Mouse (Mus musculus) retina, adult 2 months (tissue): ENCODE results near the gene Jund.
A peak's percentile ranks its signal among the peaks of the same experiment; 100 is the strongest.

Experiments used
- DNase-seq: peaks from one replicate; pipeline ENCODE4 v3.0.0-alpha.2; 2012; ENCODE audit warnings: low read depth, low spot score

Gene Jund

GRCm38 (mm10) chr8:70698310-70699109 lies at the start of gene Jund:
Gene Jund, plus strand, starts transcription at chr8:70698949.
- peak; percentile 99 for DNase-seq

DNA sequence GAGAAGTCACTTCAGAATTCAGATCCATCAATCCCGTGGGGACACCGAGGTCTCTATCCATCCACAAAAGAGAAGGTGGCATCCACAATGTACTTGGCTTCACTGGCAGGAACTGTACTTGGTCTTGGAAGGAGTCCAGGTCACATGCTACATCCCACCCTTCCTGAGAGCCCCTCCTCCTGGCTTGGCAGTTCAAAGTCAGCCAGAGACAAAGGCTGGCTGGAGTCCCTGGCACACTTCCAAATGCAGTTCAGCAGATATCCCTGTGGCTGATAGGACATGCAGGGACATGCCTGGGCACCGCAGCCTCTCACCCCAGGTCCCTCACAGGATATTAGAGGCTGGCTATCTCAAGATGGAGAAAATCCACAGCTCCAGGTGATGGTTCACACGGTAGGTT lies 49.4 kb upstream of the Jund start:
- no peak for DNase-seq

DNA sequence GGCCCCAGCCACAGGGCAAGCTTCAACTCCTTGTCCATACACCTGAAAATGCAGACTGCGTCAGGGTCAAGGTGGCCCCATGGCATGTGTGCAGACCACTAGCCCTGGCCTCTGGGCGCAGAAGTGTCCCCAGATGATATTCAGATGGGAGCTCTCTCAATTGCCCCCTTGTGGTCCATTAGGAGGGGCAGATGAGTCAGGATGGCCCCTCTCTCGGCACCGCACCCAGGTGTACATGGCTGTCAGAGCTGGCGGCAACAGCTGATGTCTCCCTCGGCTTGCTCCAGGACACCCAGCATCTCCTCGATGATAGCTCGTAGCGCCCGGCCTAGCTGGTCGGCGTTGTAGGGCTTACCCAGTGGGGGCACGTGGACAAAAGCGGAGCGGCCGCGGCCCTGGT lies 48.4 kb upstream of the Jund start:
- DNase-seq = no peak

GRCm38 (mm10) chr8:70653226-70653625 lies 45.5 kb upstream of the Jund start:
- no peak for DNase-seq

- DNase-seq = no peak
These were observed 44.6 kb upstream of the Jund start for GRCm38 (mm10) chr8:70654121-70654520.

GRCm38 (mm10) chr8:70655469-70655868 lies 43.3 kb upstream of the Jund start:
- DNase-seq = no peak

- DNase-seq = no peak
These were observed 42.5 kb upstream of the Jund start for GRCm38 (mm10) chr8:70656193-70656790.

GRCm38 (mm10) chr8:70657214-70657613 lies 41.5 kb upstream of the Jund start:
- no peak for DNase-seq

DNA sequence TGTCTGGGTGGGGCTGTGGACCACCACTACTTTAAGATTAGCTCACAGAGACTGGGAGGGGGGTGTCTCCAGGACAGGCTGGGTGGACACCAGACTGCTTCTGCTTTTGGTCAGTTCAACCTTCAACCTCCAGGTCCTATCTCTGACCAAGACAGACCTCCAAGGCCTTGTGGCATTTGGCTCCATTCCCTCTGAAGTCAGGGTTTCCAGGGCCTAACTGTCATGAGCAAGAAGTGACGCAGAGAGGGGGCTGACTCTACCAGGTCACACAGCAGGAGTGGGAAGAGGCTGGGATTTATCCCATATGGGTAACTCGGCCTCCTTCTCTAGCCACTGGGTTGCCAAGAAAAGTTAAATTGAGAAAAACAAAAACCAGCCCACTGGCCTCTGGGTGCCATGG lies 41.0 kb upstream of the Jund start:
- DNase-seq = no peak

- DNase-seq = no peak
These were observed 39.7 kb upstream of the Jund start for GRCm38 (mm10) chr8:70658897-70659603.

GRCm38 (mm10) chr8:70659604-70660272 lies 39.0 kb upstream of the Jund start:
- DNase-seq = peak; percentile 62

- DNase-seq = no peak
These were observed 38.5 kb upstream of the Jund start, which contains the start of gene Pgpep1 for GRCm38 (mm10) chr8:70660273-70660725. Gene Pgpep1, minus strand, starts transcription at chr8:70660388.

GRCm38 (mm10) chr8:70663691-70664090 lies 35.1 kb upstream of the Jund start:
- DNase-seq = no peak

DNA sequence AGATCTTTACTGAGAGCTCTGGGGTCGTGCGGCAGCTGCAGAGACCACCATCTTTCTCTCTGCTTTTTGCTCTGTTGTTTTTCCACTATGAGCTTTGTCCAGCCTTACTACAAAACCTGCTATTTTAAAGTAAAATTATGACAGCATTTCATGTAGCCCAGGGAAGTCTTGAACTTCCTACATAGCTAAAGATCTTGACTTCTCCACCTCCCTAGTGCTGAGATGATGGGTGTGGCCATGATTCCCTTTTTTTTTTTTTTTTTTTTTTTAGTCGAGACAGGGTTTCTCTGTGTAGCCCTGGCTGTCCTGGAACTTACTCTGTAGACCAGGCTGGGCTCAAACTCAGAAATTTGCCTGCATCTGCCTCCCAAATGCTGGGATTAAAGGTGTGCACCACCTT lies 34.1 kb upstream of the Jund start:
- DNase-seq = no peak

DNA sequence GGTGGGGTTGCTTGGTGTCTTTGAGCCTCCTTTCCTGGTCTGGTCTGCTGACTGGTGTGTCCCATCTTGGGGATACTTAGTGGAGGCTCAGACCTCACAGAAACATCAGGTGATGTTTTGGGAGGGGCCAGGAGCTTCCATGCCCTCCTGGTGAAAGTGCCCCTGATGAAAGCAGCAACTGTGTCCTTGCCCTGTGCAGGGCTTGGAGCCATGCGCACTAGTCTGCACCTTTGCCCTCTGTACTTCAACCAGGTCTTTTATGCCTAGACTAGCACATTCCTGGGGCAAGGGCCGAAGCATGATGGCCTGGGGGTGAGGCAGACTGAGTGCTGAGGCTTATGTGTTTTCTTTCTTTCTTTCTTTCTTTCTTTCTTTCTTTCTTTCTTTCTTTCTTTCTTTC lies 33.1 kb upstream of the Jund start:
- no peak for DNase-seq

DNA sequence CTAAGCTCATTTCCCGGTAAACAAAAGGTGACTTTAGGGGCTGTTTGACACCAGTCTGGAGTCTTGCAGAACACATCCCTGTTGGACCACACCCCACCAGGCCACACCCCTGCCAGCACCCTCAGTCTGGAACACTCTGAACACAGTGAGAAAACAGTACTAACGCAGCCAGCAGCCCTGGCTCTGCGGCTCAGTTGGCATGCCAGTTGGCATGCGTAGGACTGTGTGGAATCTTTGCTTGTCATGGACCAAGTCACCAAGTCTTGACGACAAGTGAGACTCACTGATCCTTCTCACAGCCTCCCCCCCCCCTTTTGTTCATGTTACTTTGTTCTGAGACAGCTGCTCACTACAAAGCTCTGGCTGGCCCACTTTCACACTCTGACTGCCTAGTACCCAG lies 31.7 kb upstream of the Jund start:
- no peak for DNase-seq

GRCm38 (mm10) chr8:70671615-70672324 lies 27.0 kb upstream of the Jund start:
- no peak for DNase-seq

GRCm38 (mm10) chr8:70672325-70673078 lies 26.2 kb upstream of the Jund start:
- no peak for DNase-seq

DNA sequence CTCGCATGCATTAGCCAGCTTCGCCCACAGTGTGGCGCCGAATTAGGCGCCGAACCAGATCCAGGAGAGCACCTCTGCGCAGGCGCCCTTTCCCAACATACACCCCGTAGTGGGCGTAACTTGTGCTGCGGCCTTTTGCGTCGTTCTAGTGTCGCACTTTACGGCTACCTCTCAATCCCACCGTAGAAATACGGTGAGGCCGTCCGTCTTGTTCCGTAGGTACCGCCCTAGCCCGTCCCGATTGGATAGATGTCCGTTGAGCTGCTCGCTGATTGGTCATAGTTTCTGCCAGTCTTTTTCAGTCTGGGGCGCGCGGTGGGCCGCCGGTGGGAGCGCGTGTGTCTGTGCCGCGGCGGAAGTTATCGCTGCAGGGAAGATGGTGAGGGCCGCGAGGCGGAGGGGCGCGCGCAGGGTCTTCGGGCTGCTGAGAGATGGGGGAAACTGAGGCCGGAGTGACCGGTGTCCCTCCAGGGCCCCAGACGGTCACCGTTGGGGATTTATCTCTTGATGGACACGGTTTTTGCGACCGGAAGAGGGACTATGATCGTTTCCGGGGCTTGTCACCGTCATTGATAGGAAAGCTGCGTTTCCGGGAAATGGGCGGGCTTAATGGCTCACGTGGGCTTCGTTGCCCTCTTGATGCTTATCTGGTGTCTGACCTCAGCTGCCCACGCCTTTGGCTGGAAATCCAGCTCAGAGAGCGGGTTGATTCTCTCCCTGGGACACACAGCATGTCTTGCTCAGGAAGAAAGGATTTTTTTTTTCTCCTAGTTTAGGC lies 25.5 kb upstream of the Jund start, which contains the start of gene Lsm4:
Gene Lsm4, plus strand, starts transcription at position 170 of the 778 bp plus-strand sequence.
- DNase-seq = peak; percentile 99

- no peak for DNase-seq
These were observed 24.6 kb upstream of the Jund start for GRCm38 (mm10) chr8:70674109-70674508.
